Mouse (Mus musculus): ENCODE measurements around the gene Cd180. TPM values are rescaled to one million over a fixed set of nuclear protein-coding genes. Genes with fewer than 3 reads are reported as not detected.
"Not testable (repeated sequence)": the region's sequence is repeated elsewhere in the genome, so short reads cannot be mapped to it uniquely, and the experiment has no call there.

Gene Cd180
- total RNA-seq, 2 experiments from 2014 or later = 0.20 to 0.45 TPM

GRCm38 (mm10) chr13:102726876-102727275 lies 33.5 kb downstream of the Cd180 start:
- intact Hi-C loops (cut with DNase I; ENCODE audit: low total_unique reads) = no loop called here
- no peak for DNase-seq

- DNase-seq = no peak
- intact Hi-C loops (cut with DNase I; ENCODE audit: low total_unique reads) = no loop called here
Observed at GRCm38 (mm10) chr13:102728035-102728434, 34.7 kb downstream of the Cd180 start.

- intact Hi-C loops (cut with DNase I; ENCODE audit: low total_unique reads); DNase-seq: not testable (repeated sequence)
Observed at GRCm38 (mm10) chr13:102728951-102729350, 35.6 kb downstream of the Cd180 start.

- DNase-seq = no peak
- intact Hi-C loops (cut with DNase I; ENCODE audit: low total_unique reads) = no loop called here
Observed at GRCm38 (mm10) chr13:102733063-102733462, 39.7 kb downstream of the Cd180 start.

GRCm38 (mm10) chr13:102737811-102738210 lies 44.5 kb downstream of the Cd180 start:
- DNase-seq = no peak
- intact Hi-C loops (cut with DNase I; ENCODE audit: low total_unique reads) = no loop called here

GRCm38 (mm10) chr13:102739720-102740535 lies 46.6 kb downstream of the Cd180 start:
- DNase-seq = no peak
- intact Hi-C loops (cut with DNase I; ENCODE audit: low total_unique reads) = no loop called here

GRCm38 (mm10) chr13:102744481-102745269 lies 51.3 kb downstream of the Cd180 start:
- intact Hi-C loops (cut with DNase I; ENCODE audit: low total_unique reads) = loop anchor here (2.0 kb wide), 1 partner anchor 66 kb away; no protein-coding TSS in a partner anchor
- peak; percentile 35 for DNase-seq

- DNase-seq = no peak
- intact Hi-C loops (cut with DNase I; ENCODE audit: low total_unique reads) = loop anchor here (2.0 kb wide), 1 partner anchor 66 kb away; no protein-coding TSS in a partner anchor
Observed at GRCm38 (mm10) chr13:102745270-102745600, 51.9 kb downstream of the Cd180 start.

GRCm38 (mm10) chr13:102745626-102746342 lies 52.4 kb downstream of the Cd180 start:
- no peak for DNase-seq
- intact Hi-C loops (cut with DNase I; ENCODE audit: low total_unique reads) = loop anchor here (2.0 kb wide), 1 partner anchor 67 kb away; no protein-coding TSS in a partner anchor

GRCm38 (mm10) chr13:102746803-102747561 lies 53.6 kb downstream of the Cd180 start:
- no peak for DNase-seq

GRCm38 (mm10) chr13:102749194-102749593 lies 55.8 kb downstream of the Cd180 start:
- intact Hi-C loops (cut with DNase I; ENCODE audit: low total_unique reads) = no loop called here
- no peak for DNase-seq

More at GRCm38 (mm10) chr13:102746803-102747561, 53.6 kb downstream of the Cd180 start:
- intact Hi-C loops (cut with DNase I; ENCODE audit: low total_unique reads) = no loop called here

- no peak for DNase-seq
- intact Hi-C loops (cut with DNase I; ENCODE audit: low total_unique reads) = no loop called here
Observed at GRCm38 (mm10) chr13:102749891-102750290, 56.5 kb downstream of the Cd180 start.

GRCm38 (mm10) chr13:102753714-102754556 lies 60.6 kb downstream of the Cd180 start:
- intact Hi-C loops (cut with DNase I; ENCODE audit: low total_unique reads) = no loop called here
- no peak for DNase-seq

GRCm38 (mm10) chr13:102755124-102755523 lies 61.8 kb downstream of the Cd180 start:
- intact Hi-C loops (cut with DNase I; ENCODE audit: low total_unique reads) = no loop called here
- DNase-seq = no peak

- intact Hi-C loops (cut with DNase I; ENCODE audit: low total_unique reads) = no loop called here
Observed at GRCm38 (mm10) chr13:102756071-102756470, 62.7 kb downstream of the Cd180 start.

GRCm38 (mm10) chr13:102758021-102758420 lies 64.7 kb downstream of the Cd180 start:
- intact Hi-C loops (cut with DNase I; ENCODE audit: low total_unique reads) = no loop called here
- DNase-seq = no peak

More at GRCm38 (mm10) chr13:102756071-102756470, 62.7 kb downstream of the Cd180 start:
- DNase-seq = no peak

- intact Hi-C loops (cut with DNase I; ENCODE audit: low total_unique reads) = no loop called here
- DNase-seq = no peak
Observed at GRCm38 (mm10) chr13:102761410-102761809, 68.1 kb downstream of the Cd180 start.

- no peak for DNase-seq
Observed at GRCm38 (mm10) chr13:102762203-102762602, 68.8 kb downstream of the Cd180 start.

More at GRCm38 (mm10) chr13:102762203-102762602, 68.8 kb downstream of the Cd180 start:
- intact Hi-C loops (cut with DNase I; ENCODE audit: low total_unique reads) = no loop called here

All from gastrocnemius, postnatal 14 days (tissue).